Mouse (Mus musculus) common myeloid progenitor, adult 5-6 weeks (primary cell): ENCODE data around the gene Rapgef5. TPM values are rescaled to one million over a fixed set of nuclear protein-coding genes. Genes with fewer than 3 reads are reported as not detected.

Experiments
- ATAC-seq: replicated peaks from 2 replicates; pipeline ENCODE4 v1.8.0; 2016; ENCODE audit warnings: low read depth, mild to moderate bottlenecking, moderate TSS enrichment, inconsistent platforms; ENCODE audit not compliant: poor library complexity, severe bottlenecking
- total RNA-seq: library from RNA; stranded (forward); fragments of 200-1000, 187-1606 nt; gene quantifications from 2 replicates; pipeline ENCODE4 v1.2.3, GENCODE M21; 2017

Gene Rapgef5
- total RNA-seq, 1 experiment from 2014 or later = 3.3 TPM

GRCm38 (mm10) chr12:117660361-117660760 lies 144.1 kb downstream of the Rapgef5 start:
- no peak for ATAC-seq

- no peak for ATAC-seq
These were observed 145.6 kb downstream of the Rapgef5 start for GRCm38 (mm10) chr12:117661871-117662270.

GRCm38 (mm10) chr12:117663637-117664036 lies 147.4 kb downstream of the Rapgef5 start:
- ATAC-seq = no peak

- no peak for ATAC-seq
These were observed 148.4 kb downstream of the Rapgef5 start for GRCm38 (mm10) chr12:117664644-117665043.

GRCm38 (mm10) chr12:117666391-117666790 lies 150.1 kb downstream of the Rapgef5 start:
- no peak for ATAC-seq

- ATAC-seq = no peak
These were observed 153.5 kb downstream of the Rapgef5 start for GRCm38 (mm10) chr12:117669610-117670400.

- no peak for ATAC-seq
These were observed 156.9 kb downstream of the Rapgef5 start for GRCm38 (mm10) chr12:117673188-117673587.

- ATAC-seq = no peak
These were observed 158.2 kb downstream of the Rapgef5 start for GRCm38 (mm10) chr12:117674511-117674910.

- no peak for ATAC-seq
These were observed 160.0 kb downstream of the Rapgef5 start for GRCm38 (mm10) chr12:117676265-117676664.

GRCm38 (mm10) chr12:117678916-117679315 lies 162.6 kb downstream of the Rapgef5 start:
- ATAC-seq = no peak

- no peak for ATAC-seq
These were observed 163.5 kb downstream of the Rapgef5 start for GRCm38 (mm10) chr12:117679795-117680194.

- no peak for ATAC-seq
These were observed 165.0 kb downstream of the Rapgef5 start for GRCm38 (mm10) chr12:117681273-117681672.

GRCm38 (mm10) chr12:117683377-117683776 lies 167.1 kb downstream of the Rapgef5 start:
- ATAC-seq = no peak

GRCm38 (mm10) chr12:117683984-117684383 lies 167.7 kb downstream of the Rapgef5 start:
- no peak for ATAC-seq

GRCm38 (mm10) chr12:117684788-117685187 lies 168.5 kb downstream of the Rapgef5 start:
- no peak for ATAC-seq

- no peak for ATAC-seq
These were observed 169.1 kb downstream of the Rapgef5 start for GRCm38 (mm10) chr12:117685336-117685735.

GRCm38 (mm10) chr12:117686732-117687131 lies 170.5 kb downstream of the Rapgef5 start:
- no peak for ATAC-seq

GRCm38 (mm10) chr12:117688655-117689548 lies 172.6 kb downstream of the Rapgef5 start:
- ATAC-seq = peak; percentile 62

- ATAC-seq = no peak
These were observed 175.1 kb downstream of the Rapgef5 start for GRCm38 (mm10) chr12:117691336-117691735.

GRCm38 (mm10) chr12:117692775-117693174 lies 176.5 kb downstream of the Rapgef5 start:
- no peak for ATAC-seq
